Mouse (Mus musculus) erythroblast, adult 5-6 weeks (primary cell): Measurements from ENCODE around the gene Mpc1. TPM values are rescaled to one million over a fixed set of nuclear protein-coding genes. Genes with fewer than 3 reads are reported as not detected.

Source experiments
- ATAC-seq: replicated peaks from 2 replicates; pipeline ENCODE4 v1.8.0; 2016; ENCODE audit warnings: moderate number of reproducible peaks, mild to moderate bottlenecking, moderate TSS enrichment, inconsistent platforms; ENCODE audit not compliant: poor library complexity, low FRiP score, severe bottlenecking
- total RNA-seq, 2 experiments: library from RNA; stranded (forward) in 1 of 2; stranded (reverse) in 1 of 2; fragments of 150-400 nt in 1 of 2; fragments of 200-764, 138-1000 nt in 1 of 2; gene quantifications; 2 replicates each; pipeline versions ENCODE4 v1.2.3 to v1.2.4; 2015 to 2017; ENCODE audit warnings: low replicate concordance in 2 of 2

The Mpc1 gene
- total RNA-seq, 2 experiments from 2014 or later = 46.5 to 52.1 TPM

DNA sequence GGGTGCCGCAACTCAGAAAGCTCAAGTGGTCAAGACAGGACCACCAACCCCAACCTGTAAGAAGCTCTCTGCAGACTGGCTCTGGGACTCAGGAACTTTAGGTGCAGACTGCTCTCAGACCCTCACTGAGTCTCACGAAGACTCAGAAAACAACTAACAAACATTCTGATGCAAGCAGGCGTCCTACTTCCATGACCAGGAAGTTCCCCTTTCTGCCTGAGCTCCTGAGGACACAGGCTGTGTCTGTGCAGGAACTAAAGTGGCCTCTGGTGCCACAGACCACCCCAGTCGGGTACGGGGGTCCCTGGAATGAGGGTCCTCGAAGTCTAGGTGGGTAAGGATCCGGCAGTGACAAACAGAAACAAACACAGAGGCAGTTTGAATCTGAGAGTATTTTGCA is 6.0 kb upstream of the Mpc1 start:
- no peak for ATAC-seq

GRCm38 (mm10) chr17:8277266-8277665 is 5.4 kb upstream of the Mpc1 start:
- no peak for ATAC-seq

DNA sequence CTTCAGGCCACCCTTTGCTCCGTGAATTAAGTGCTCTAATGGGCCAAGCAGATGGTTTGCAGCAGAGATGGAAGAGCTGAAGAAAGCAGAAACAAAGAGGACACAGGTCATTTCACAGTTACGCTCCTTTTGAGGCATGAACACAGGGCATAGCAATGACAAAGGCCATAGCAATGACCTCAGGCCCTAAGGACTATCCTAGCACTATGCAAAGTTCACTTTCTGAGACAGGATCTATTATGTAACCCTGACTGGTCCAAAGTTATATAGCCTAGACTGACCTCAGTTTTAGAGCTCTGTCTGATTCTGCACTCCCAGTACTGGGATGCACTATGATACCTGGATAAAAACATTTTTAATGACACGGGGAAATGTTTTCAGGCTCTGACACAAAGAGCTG is 4.3 kb upstream of the Mpc1 start:
- no peak for ATAC-seq

- peak; percentile 94 for ATAC-seq
Measured at GRCm38 (mm10) chr17:8283526-8284253, 986 bp downstream of the Mpc1 start.

GRCm38 (mm10) chr17:8284254-8284661 is 1.6 kb downstream of the Mpc1 start:
- ATAC-seq = peak; percentile 22

- ATAC-seq = no peak
Measured at GRCm38 (mm10) chr17:8285056-8285455, 2.4 kb downstream of the Mpc1 start.

GRCm38 (mm10) chr17:8286987-8287386 is 4.3 kb downstream of the Mpc1 start:
- no peak for ATAC-seq

DNA sequence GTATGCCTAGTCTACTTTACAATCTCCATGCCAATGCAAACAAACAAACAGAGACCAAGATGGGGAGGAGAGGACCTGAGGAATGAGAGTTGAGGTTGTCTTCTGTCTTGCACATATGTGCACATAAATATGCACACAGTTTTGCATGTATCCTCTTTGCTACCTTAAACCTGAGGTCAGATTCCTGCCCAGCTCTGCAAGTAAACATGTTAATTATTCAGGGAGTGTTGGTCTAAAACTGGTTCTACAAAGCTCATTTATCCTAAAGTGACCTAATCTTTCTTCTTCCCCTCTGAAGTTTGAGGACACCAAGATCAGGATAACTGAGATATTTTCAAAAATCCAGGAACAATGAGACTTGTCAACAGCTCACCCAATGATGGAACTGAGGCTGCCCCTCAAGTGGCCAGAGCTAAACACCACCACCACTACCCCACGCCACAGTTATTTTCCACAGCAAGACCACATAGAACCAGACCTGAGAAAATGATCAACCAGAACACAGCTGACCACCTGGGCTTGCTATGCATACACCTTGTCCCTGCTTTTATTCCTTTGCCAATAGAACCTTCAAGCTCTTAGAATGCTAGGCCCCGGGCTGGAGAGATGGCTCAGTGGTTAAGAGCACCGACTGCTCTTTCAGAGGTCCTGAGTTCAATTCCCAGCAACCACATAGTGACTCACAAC is 7.4 kb downstream of the Mpc1 start:
- ATAC-seq = no peak

- no peak for ATAC-seq
Measured at GRCm38 (mm10) chr17:8290736-8291135, 8.0 kb downstream of the Mpc1 start.

GRCm38 (mm10) chr17:8295825-8296224 is 13.1 kb downstream of the Mpc1 start:
- ATAC-seq = no peak

DNA sequence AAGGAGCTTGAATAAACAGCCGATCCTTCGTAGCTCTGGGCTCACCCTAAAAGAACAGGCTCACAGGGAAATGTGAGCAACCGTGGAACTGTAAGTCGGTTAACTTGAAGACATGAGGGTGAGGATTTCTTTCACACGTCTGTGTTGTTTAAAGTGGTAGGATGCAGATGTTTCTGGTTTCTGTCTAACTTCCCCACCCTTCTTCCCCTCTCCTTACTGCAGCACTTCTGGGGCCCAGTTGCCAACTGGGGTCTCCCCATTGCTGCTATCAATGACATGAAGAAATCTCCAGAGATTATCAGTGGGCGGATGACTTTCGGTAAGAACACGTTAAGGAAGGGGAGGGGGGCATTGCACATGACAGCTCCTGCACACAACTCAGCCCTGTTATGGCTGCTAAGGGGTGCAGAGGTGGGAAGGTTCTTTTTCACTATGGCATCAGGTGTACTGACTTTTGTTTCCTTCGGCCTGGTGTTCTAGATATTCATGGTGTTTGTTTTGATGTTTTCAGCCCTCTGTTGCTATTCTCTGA is 13.7 kb downstream of the Mpc1 start:
- ATAC-seq = no peak

GRCm38 (mm10) chr17:8297746-8298145 is 15.0 kb downstream of the Mpc1 start:
- ATAC-seq = no peak

DNA sequence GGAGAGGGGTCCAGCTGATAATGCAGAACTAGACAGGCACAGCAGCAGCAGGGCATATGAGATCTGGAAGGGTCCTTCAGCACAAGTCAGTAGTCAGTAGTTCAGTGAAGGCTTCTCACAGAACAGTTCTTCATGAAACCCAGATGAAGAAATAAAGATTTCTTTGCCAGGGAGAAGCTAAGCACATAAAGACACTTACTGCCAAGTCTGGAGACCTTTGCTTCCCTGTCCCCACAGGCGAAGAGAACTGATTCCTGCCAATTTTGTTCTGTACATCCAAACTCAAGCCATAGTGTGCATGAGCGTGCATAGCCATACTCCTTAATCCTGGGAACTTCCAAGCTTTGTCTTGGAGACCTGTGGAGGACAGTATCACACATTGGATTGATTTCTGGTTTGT is 15.6 kb downstream of the Mpc1 start:
- ATAC-seq = no peak

GRCm38 (mm10) chr17:8299524-8299923 is 16.8 kb downstream of the Mpc1 start:
- ATAC-seq = no peak

DNA sequence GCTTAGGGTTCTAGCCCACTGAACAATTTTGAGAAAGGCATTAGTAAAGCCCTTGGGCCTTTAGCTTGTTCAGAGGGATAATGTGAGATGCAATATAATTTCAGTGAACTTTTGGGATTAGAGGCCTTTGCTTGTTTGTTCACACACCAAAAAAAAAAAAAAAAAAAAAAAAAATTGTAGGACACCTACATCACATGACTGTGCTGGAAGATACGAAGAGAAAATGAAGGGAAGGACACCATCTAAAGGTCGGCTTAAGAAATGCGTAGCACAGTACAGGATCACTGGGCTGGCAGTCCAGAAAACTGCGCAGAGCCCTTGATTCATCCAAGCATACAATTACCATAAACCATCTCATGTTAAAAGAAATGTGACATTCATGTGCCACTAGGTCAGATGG is 18.8 kb downstream of the Mpc1 start:
- ATAC-seq = no peak

DNA sequence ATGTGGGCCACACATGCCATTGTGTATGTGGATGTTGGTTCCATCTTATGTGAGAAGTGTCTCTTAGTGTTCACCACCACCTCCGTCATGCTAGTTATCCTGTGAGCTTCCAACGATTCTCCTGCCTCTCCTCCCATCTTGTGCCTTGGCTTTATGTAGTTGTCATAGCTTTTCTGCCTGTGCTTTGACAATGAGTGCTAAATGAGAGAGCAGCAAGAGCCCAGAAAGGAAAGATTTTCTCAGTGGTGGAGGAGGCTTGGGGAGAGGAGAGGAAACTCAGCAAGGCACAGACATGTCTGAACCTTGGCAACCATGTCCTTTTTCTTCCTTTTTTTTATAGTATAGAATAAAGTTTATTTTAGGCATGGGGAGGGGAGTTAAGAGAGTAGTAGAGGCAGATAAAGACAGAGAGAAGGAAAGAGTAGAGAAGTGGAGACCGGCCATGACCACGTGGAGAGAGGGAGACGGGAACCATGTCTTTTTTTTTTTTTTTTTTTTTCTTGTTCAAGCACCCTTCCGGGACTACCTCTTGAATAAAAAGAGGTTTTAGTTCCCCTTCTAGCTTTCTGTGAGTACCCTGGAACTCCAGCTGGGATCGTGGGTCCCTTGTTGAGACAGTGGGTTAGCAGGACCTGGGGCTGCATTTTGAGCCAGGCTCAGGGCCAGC is 20.2 kb downstream of the Mpc1 start:
- ATAC-seq = no peak

DNA sequence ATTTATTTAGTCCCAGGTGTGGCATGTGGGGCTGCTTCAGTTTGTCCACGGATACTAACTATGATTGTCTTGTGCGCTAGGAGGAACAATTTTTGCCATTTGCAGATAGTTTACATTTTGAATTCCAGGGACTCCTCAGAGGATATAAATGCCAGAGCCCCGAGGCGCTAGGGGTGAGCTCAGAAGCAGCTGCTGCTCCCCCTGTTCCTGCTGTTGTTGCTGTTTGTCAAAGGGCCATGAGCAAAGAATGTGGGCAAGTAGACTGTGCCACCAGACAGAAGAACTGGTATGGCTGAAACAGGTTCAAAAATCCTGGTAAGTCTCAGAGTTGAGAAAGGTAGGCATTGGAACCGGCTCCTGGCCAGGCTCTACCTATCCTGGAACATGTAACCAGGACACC is 21.0 kb downstream of the Mpc1 start:
- no peak for ATAC-seq

DNA sequence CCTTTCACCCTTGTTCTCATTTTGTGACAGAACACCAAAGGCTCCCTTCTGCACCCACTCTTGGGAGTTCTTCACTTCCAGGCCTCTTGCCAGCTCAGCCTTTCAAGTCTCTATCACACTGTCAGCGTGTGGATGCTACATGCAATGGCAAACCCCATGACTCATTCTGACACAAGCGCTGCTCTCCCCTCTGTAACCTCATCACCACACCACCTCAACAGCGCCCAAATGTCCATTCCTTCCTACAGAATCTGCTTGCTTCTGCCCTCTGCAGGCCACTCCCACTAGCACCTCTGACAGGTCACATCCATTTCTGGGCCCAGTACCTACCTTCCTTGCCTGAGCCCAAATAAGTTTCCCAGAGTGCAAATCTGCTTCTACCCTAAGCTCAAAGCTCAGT is 23.1 kb downstream of the Mpc1 start:
- no peak for ATAC-seq

DNA sequence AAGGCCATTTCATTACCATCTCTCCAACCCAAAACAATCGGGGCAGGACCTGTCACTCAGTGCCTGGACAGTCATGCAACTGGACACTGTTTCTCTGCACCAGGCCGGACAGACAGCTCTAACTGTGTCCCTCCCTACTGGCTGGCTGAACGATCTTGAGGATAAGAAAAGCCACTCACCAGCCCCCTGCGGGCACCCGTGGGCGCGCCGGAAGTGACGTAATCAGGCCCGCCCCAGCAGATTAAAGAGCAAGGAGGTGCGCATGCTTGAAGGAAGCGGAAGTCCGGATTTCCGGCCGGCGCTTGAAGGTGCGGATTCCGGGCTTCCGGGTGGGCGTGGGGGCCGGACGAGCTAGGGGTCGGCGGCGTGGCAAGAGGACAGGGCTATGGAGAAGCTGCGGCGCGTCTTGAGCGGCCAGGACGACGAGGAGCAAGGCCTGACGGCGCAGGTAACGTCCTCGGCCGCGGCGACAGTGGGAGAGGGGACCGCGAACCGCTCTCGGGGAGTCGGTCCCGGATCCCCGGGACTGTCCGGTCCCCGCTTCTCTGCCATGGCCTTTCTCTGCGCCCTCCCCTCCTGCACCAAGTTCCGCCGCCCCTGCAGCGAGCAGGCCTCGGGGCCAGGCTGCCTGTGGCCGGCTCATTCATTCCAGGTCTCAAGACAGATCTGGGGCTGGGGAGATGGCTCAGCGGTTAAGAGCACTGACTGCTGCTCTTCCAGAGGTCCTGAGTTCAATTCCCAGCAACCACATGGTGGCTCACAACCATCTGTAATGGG is 28.3 kb downstream of the Mpc1 start, which contains the start of gene Sft2d1:
TSS of gene Sft2d1 (plus strand) at position 265 of the 777 bp plus-strand sequence.
- ATAC-seq = peak; percentile 97

DNA sequence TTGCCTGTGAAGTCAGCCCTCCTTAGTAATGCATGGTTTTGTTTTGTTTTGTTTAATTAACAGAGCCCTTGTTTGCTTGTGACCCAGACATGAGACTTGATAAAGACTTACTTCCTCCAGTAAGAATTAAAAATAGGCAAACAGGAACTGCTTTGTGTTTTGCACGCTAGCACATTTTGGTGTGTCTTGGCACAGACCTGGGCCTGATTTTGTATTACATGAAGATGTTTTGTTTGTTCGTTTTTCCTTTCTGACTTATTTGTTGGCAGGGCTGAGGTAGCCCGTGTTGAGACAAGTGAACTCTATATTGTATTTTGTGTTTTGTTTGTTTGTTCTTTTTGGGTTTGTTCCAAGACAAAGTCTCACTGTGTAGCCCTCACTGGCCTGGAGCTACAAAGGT is 29.0 kb downstream of the Mpc1 start:
- no peak for ATAC-seq
